Mouse (Mus musculus): Measurements from ENCODE around the gene Anapc15-ps.

DNA sequence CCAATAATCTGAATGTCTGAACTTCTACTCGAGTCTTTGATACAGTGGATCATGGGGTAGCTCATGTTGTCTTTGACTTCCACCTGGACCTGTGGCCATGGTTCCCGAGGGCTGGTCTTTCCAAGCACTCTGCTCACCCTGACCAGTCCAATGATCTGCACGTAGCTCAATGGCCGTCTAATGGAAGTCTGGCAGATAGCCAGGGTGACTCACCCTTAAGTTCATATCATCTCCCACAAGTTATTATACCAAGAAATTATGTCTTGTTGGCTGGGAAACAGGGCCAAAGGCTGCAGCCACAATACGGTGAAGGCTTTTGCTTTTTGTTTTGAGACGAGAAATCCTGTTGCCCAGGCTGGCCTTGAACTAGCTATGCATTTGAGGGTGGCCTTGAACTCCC lies 45.9 kb downstream of the Anapc15-ps start:
- no peak for TF ChIP-seq CTCF (IDR thresholded peaks at IDR 0.05; ENCODE audit: extremely low read depth, insufficient read depth, insufficient read length, insufficient replicate concordance)
- TF ChIP-seq POLR2A (IDR thresholded peaks at IDR 0.05; ENCODE audit: low read depth, low read length): no peak

All from spleen, adult 2 months (tissue).